ENCODE assay signal across 11 mouse cellular contexts in the genomic region with DNA sequence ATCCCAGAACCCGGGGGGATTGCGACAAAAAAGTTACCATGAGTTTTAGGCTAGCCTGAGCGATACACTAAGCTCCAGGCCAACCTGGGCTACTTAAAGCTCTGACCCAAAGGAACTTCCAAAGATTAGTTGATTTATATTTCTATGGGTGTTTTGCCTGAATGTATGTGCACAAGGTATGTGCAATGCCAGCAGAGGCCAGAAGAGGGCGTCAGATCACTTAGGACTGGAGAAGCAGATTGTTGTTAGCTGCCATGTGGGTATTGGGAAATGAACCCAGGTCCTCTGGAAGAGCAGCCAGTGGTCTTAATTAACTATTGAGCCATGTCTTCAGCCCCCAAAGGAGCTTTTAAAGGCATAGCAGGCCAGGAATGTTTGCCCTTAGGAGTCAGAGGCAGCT. TPM values are rescaled to one million over a fixed set of nuclear protein-coding genes. Genes with fewer than 3 reads are reported as not detected.
DNase-seq lines count a peak whose midpoint lies in the region; ATAC-seq and TF ChIP-seq lines count a peak whose summit lies in the region.
"Had no signal": no experiment of that assay in that cellular context is flagged by ENCODE, and none has a peak within 500 bp of the region (broad histone marks: within the 10 kb centered on the region; RNA-seq: fewer than 3 reads in every experiment).

No protein-coding gene starts in this region.

- peaks cover 3% of the 10 kb centered on the region; the same call in 1 of the 2 replicates for H3K4me1 ChIP-seq in forebrain, postnatal 0 days (ENCODE audit: insufficient read depth)
- H3K4me1 ChIP-seq in forebrain, embryonic 11.5 days (replicated peaks; ENCODE audit: control insufficient read depth, insufficient read depth, low read length), result peaks cover 6% of the 10 kb centered on the region
- H3K4me1 ChIP-seq in liver, postnatal 0 days (ENCODE audit: insufficient read depth), result no peaks in the 10 kb centered on the region
- H3K4me1 ChIP-seq in liver, embryonic 11.5 days (replicated peaks; ENCODE audit: control insufficient read depth, insufficient read depth, low read length), result 0 out of 2 replicates have a peak, but pooled peaks cover 2% of the 10 kb centered on the region
- H3K4me1 ChIP-seq in ES-Bruce4 (ENCODE audit: control insufficient read depth, insufficient read depth, low read length), result peaks cover 6% of the 10 kb centered on the region

- TF ChIP-seq EP300 in liver, postnatal 0 days (IDR thresholded peaks at IDR 0.05; ENCODE audit: low read depth), result no peak
- TF ChIP-seq EP300 in ES-Bruce4 (IDR thresholded peaks at IDR 0.05; ENCODE audit: insufficient read depth, low read depth, low read length), result no peak

- no peak overlapping the region for H3K4me3 ChIP-seq in forebrain, postnatal 0 days (ENCODE audit: low read depth, low read length)
- no peak overlapping the region for H3K4me3 ChIP-seq in forebrain, embryonic 11.5 days (ENCODE audit: low read depth, low read length)
- H3K4me3 ChIP-seq in liver, postnatal 0 days (ENCODE audit: low read depth, low read length), result no peak overlapping the region; the same call in 1 of the 2 replicates
- H3K4me3 ChIP-seq in liver, embryonic 11.5 days (ENCODE audit: low read depth, low read length), result no peak overlapping the region
- H3K4me3 ChIP-seq in ES-Bruce4 (ENCODE audit: low read depth, low read length), result no peak overlapping the region
- H3K4me3 ChIP-seq: liver, embryonic 15.5 days had no signal

- peaks cover 36% of the 10 kb centered on the region for H3K27me3 ChIP-seq in forebrain, postnatal 0 days (ENCODE audit: insufficient read depth, low read length)
- H3K27me3 ChIP-seq in forebrain, embryonic 11.5 days (ENCODE audit: control insufficient read depth, insufficient read depth, low read length), result peaks cover 58% of the 10 kb centered on the region
- peaks cover 66% of the 10 kb centered on the region for H3K27me3 ChIP-seq in liver, postnatal 0 days (ENCODE audit: insufficient read depth, low read length)
- H3K27me3 ChIP-seq in liver, embryonic 11.5 days (replicated peaks; ENCODE audit: control insufficient read depth, insufficient read depth, low read length), result peaks cover 79% of the 10 kb centered on the region
- H3K27me3 ChIP-seq in ES-Bruce4 (ENCODE audit: control insufficient read depth, insufficient read depth, low read length, poor library complexity, severe bottlenecking), result no peaks in the 10 kb centered on the region

- DNase-seq in forebrain, postnatal 0 days, result no peak
- no peak for DNase-seq in forebrain, embryonic 11.5 days (ENCODE audit: low spot score)
- DNase-seq in liver, postnatal 0 days, result no peak
- DNase-seq in liver, embryonic 11.5 days (ENCODE audit: low spot score), result no peak
- DNase-seq in induced T-regulatory cell, adult 2 months (ENCODE audit: low read depth), result peak; percentile 66
- no peak for DNase-seq in thymus, postnatal 36 days
- no peak for DNase-seq in adrenal gland, adult 2 months
- DNase-seq: thymus, postnatal 25 days had no signal

- no peak overlapping the region for H3K9ac ChIP-seq in forebrain, postnatal 0 days
- H3K9ac ChIP-seq in forebrain, embryonic 11.5 days (ENCODE audit: low read length), result no peak overlapping the region
- no peak overlapping the region for H3K9ac ChIP-seq in liver, postnatal 0 days (replicated peaks)
- no peak overlapping the region for H3K9ac ChIP-seq in liver, embryonic 11.5 days (ENCODE audit: low read depth, low read length)
- H3K9ac ChIP-seq in ES-Bruce4 (ENCODE audit: low read depth, poor library complexity, severe bottlenecking), result no peak overlapping the region
- H3K9ac ChIP-seq: liver, embryonic 15.5 days had no signal

- TF ChIP-seq POLR2A in ES-Bruce4 (IDR thresholded peaks at IDR 0.05; ENCODE audit: insufficient read depth, low read length), result no peak

- H3K4me2 ChIP-seq in forebrain, postnatal 0 days (ENCODE audit: low read depth), result no peak overlapping the region
- no peak overlapping the region for H3K4me2 ChIP-seq in forebrain, embryonic 11.5 days (ENCODE audit: low read depth, low read length, severe bottlenecking)
- H3K4me2 ChIP-seq in liver, postnatal 0 days (ENCODE audit: low read depth, low read length), result no peak overlapping the region
- H3K4me2 ChIP-seq in liver, embryonic 11.5 days, result no peak overlapping the region
- H3K4me2 ChIP-seq: liver, embryonic 15.5 days had no signal

- TF ChIP-seq CTCF in forebrain, postnatal 0 days (IDR thresholded peaks at IDR 0.05; ENCODE audit: low read depth), result peak; percentile 56
- peak; percentile 49 for TF ChIP-seq CTCF in liver, postnatal 0 days (IDR thresholded peaks at IDR 0.05; ENCODE audit: low read depth)
- peak; percentile 2 for TF ChIP-seq CTCF in ES-Bruce4 (IDR thresholded peaks at IDR 0.05; ENCODE audit: low read depth, low read length)

- no peaks in the 10 kb centered on the region for H3K9me3 ChIP-seq in forebrain, postnatal 0 days (ENCODE audit: low read length)
- H3K9me3 ChIP-seq in forebrain, embryonic 11.5 days (ENCODE audit: control insufficient read depth, low read length), result no peaks in the 10 kb centered on the region
- no peaks in the 10 kb centered on the region for H3K9me3 ChIP-seq in liver, postnatal 0 days (ENCODE audit: low read length)
- no peaks in the 10 kb centered on the region for H3K9me3 ChIP-seq in liver, embryonic 11.5 days (ENCODE audit: control insufficient read depth, low read length)
- no peaks in the 10 kb centered on the region for H3K9me3 ChIP-seq in ES-Bruce4 (replicated peaks; ENCODE audit: control insufficient read depth, insufficient read depth, low read length, poor library complexity, severe bottlenecking)
- H3K9me3 ChIP-seq: liver, embryonic 15.5 days had no signal

- no peak overlapping the region for H3K27ac ChIP-seq in forebrain, postnatal 0 days (ENCODE audit: low read depth, low read length)
- H3K27ac ChIP-seq in forebrain, embryonic 11.5 days (ENCODE audit: low read depth, low read length), result no peak overlapping the region
- H3K27ac ChIP-seq in liver, postnatal 0 days (ENCODE audit: low read depth), result no peak overlapping the region
- H3K27ac ChIP-seq in liver, embryonic 11.5 days (ENCODE audit: low read depth, low read length), result no peak overlapping the region
- H3K27ac ChIP-seq in ES-Bruce4 (ENCODE audit: insufficient read depth, low read length), result no peak overlapping the region
- H3K27ac ChIP-seq: liver, embryonic 15.5 days had no signal

- no peaks in the 10 kb centered on the region for H3K36me3 ChIP-seq in forebrain, postnatal 0 days (ENCODE audit: insufficient read depth)
- H3K36me3 ChIP-seq in forebrain, embryonic 11.5 days (ENCODE audit: control insufficient read depth, insufficient read depth, low read length), result no peaks in the 10 kb centered on the region
- no peaks in the 10 kb centered on the region for H3K36me3 ChIP-seq in liver, postnatal 0 days (replicated peaks; ENCODE audit: insufficient read depth, low read length)
- no peaks in the 10 kb centered on the region for H3K36me3 ChIP-seq in liver, embryonic 11.5 days (ENCODE audit: control insufficient read depth, insufficient read depth, low read length)
- H3K36me3 ChIP-seq in ES-Bruce4 (ENCODE audit: control insufficient read depth, insufficient read depth, low read length, poor library complexity, severe bottlenecking), result no peaks in the 10 kb centered on the region
- H3K36me3 ChIP-seq: liver, embryonic 15.5 days had no signal

- 82% methylated on average over 4 of the region's 4 CpGs for WGBS in forebrain, postnatal 0 days
- WGBS in forebrain, embryonic 11.5 days, result 79% methylated on average over 4 of the region's 4 CpGs
- WGBS in liver, postnatal 0 days (ENCODE audit: insufficient replicate concordance), result 72% methylated on average over 4 of the region's 4 CpGs
- 77% methylated on average over 4 of the region's 4 CpGs for WGBS in liver, embryonic 11.5 days

- no peak for ATAC-seq in forebrain, postnatal 0 days
- no peak for ATAC-seq in forebrain, embryonic 11.5 days (replicated peaks; ENCODE audit: low FRiP score)
- ATAC-seq in liver, postnatal 0 days, result no peak
- ATAC-seq in liver, embryonic 11.5 days (replicated peaks; ENCODE audit: low FRiP score), result no peak
- ATAC-seq: activated CD4-positive, CD25-positive, alpha-beta regulatory T cell, adult 4 months had no signal

RNA-seq across cellular contexts. Expression of a gene that starts 8.9 kb away (rescaled TPM):
- total RNA-seq in forebrain, postnatal 0 days (2014; rRNA removed), result 83.2 and 139 TPM in 2 replicates
- 24.5 and 41.6 TPM in 2 replicates for polyA plus RNA-seq in forebrain, postnatal 0 days (2015; fragmentation: Nextera tagmentation; extraction: Ambion mirVana)
- 1.6 and 2.6 TPM in 2 replicates for polyA plus RNA-seq in forebrain, embryonic 11.5 days (2014; fragmentation: Nextera tagmentation; extraction: Ambion mirVana)
- 0.39 and 0.60 TPM in 2 replicates for polyA plus RNA-seq in liver, postnatal 0 days (2015; fragmentation: Nextera tagmentation; extraction: Ambion mirVana)
- polyA plus RNA-seq in liver, embryonic 11.5 days (2014; fragmentation: Nextera tagmentation; extraction: Ambion mirVana), result 0.55 and 0.70 TPM in 2 replicates
- 1.6 and 1.9 TPM in 2 replicates for polyA plus RNA-seq in ES-Bruce4 (2011; ENCODE audit: insufficient read depth, insufficient read length, low read depth, missing spikeins)
- total RNA-seq in adrenal gland, adult 2 months (2021), result 1 to 10 TPM; 3.5 to 5.4 TPM
- polyA plus RNA-seq in adrenal gland, adult 2 months (2012; rRNA removed), result 21.4 and 27.6 TPM in 2 replicates

RNA-seq across cellular contexts. Expression of a gene that starts 11.2 kb away (rescaled TPM):
- total RNA-seq in forebrain, postnatal 0 days (2014; rRNA removed), result 5.3 and 14.2 TPM in 2 replicates
- 5.3 and 8.3 TPM in 2 replicates for polyA plus RNA-seq in forebrain, postnatal 0 days (2015; fragmentation: Nextera tagmentation; extraction: Ambion mirVana)
- 0.71 and 1.0 TPM in 2 replicates for polyA plus RNA-seq in forebrain, embryonic 11.5 days (2014; fragmentation: Nextera tagmentation; extraction: Ambion mirVana)
- polyA plus RNA-seq in liver, postnatal 0 days (2015; fragmentation: Nextera tagmentation; extraction: Ambion mirVana), result 15.8 and 17.2 TPM in 2 replicates
- 0.66 and 1.9 TPM in 2 replicates for polyA plus RNA-seq in liver, embryonic 11.5 days (2014; fragmentation: Nextera tagmentation; extraction: Ambion mirVana)
- 5.8 and 6.2 TPM in 2 replicates for polyA plus RNA-seq in ES-Bruce4 (2011; ENCODE audit: insufficient read depth, insufficient read length, low read depth, missing spikeins)
- 1 to 10 TPM; 1.4 to 2.1 TPM for total RNA-seq in adrenal gland, adult 2 months (2021)
- polyA plus RNA-seq in adrenal gland, adult 2 months (2012; rRNA removed), result 1.6 and 3.4 TPM in 2 replicates

RNA-seq across cellular contexts. Expression of a gene that starts 40.2 kb away (rescaled TPM):
- 20.9 and 26.0 TPM in 2 replicates for total RNA-seq in forebrain, postnatal 0 days (2014; rRNA removed)
- polyA plus RNA-seq in forebrain, postnatal 0 days (2015; fragmentation: Nextera tagmentation; extraction: Ambion mirVana), result 10.0 and 11.2 TPM in 2 replicates
- 18.0 TPM in 2 replicates for polyA plus RNA-seq in forebrain, embryonic 11.5 days (2014; fragmentation: Nextera tagmentation; extraction: Ambion mirVana)
- polyA plus RNA-seq in liver, postnatal 0 days (2015; fragmentation: Nextera tagmentation; extraction: Ambion mirVana), result 2.1 and 2.5 TPM in 2 replicates
- 15.0 TPM in 2 replicates for polyA plus RNA-seq in liver, embryonic 11.5 days (2014; fragmentation: Nextera tagmentation; extraction: Ambion mirVana)
- 9.1 and 10.6 TPM in 2 replicates for polyA plus RNA-seq in ES-Bruce4 (2011; ENCODE audit: insufficient read depth, insufficient read length, low read depth, missing spikeins)
- 10 to 100 TPM; 16.7 to 21.9 TPM for total RNA-seq in adrenal gland, adult 2 months (2021)
- 37.4 TPM in 2 replicates for polyA plus RNA-seq in adrenal gland, adult 2 months (2012; rRNA removed)

Comparison
In these comparisons a context has a peak if more than half of its experiments do, and no peak if none do; other contexts are left out.
1. CTCF ChIP-seq: peak in every context shown above with its lines; median percentile 56 in forebrain, postnatal 0 days; 49 in liver, postnatal 0 days; 2 in ES-Bruce4.